Mouse (Mus musculus) frontal cortex, adult 2 months (tissue): ENCODE results near the gene Tcea2. TPM values are rescaled to one million over a fixed set of nuclear protein-coding genes. Genes with fewer than 3 reads are reported as not detected.
A peak's percentile ranks its signal among the peaks of the same experiment; 100 is the strongest.

Source experiments
- DNase-seq, 2 experiments: peaks; one replicate each; pipeline ENCODE4 v3.0.0; 2022; ENCODE audit warnings: low spot score in 1 of 2; ENCODE audit errors: extremely low spot score in 1 of 2
- polyA plus RNA-seq: library from polyadenylated mRNA; depleted of rRNA; stranded (reverse); fragments of >200 nt; gene quantifications from 2 replicates; pipeline ENCODE4 v1.2.3, GENCODE M21; 2012; rRNA removed

Gene Tcea2
- polyA plus RNA-seq, 1 experiment, result 160 TPM

GRCm38 (mm10) chr2:181698241-181698640 is 18.1 kb downstream of the Tcea2 start, which contains the start of gene Lkaaear1:
TSS of gene Lkaaear1 (minus strand) at chr2:181698442.
- no peak for DNase-seq

- DNase-seq, result no peak
These were observed 26.6 kb downstream of the Tcea2 start for GRCm38 (mm10) chr2:181706668-181707067.

- peak; percentile 71 to 76 for DNase-seq
These were observed 33.6 kb downstream of the Tcea2 start for GRCm38 (mm10) chr2:181713749-181714148.

GRCm38 (mm10) chr2:181714903-181715326 is 34.8 kb downstream of the Tcea2 start, which contains the start of gene Oprl1:
TSS of gene Oprl1 (plus strand) at chr2:181715016.
- peak in 1 of 2 experiments; percentile 79 for DNase-seq

- no peak for DNase-seq
These were observed 35.3 kb downstream of the Tcea2 start for GRCm38 (mm10) chr2:181715382-181715781.

- no peak for DNase-seq
These were observed 36.9 kb downstream of the Tcea2 start for GRCm38 (mm10) chr2:181716991-181717390.

- no peak for DNase-seq
These were observed 40.0 kb downstream of the Tcea2 start for GRCm38 (mm10) chr2:181720061-181720460.

- no peak for DNase-seq
These were observed 41.1 kb downstream of the Tcea2 start for GRCm38 (mm10) chr2:181721200-181721599.

GRCm38 (mm10) chr2:181722213-181722612 is 42.1 kb downstream of the Tcea2 start:
- peak in 1 of 2 experiments; percentile 48 for DNase-seq

GRCm38 (mm10) chr2:181727659-181728262 is 47.7 kb downstream of the Tcea2 start:
- no peak for DNase-seq

- DNase-seq, result no peak
These were observed 49.9 kb downstream of the Tcea2 start for GRCm38 (mm10) chr2:181730051-181730450.

Other genes with a start within 250 kb of the Tcea2 start
- gene Zbtb46, start 220.9 kb upstream of the Tcea2 start, polyA plus RNA-seq, result 6.6 and 6.9 TPM in 2 replicates
- gene Abhd16b, start 187.1 kb upstream of the Tcea2 start, polyA plus RNA-seq, result not detected in 2 replicates
- gene Tpd52l2, start 183.2 kb upstream of the Tcea2 start, polyA plus RNA-seq, result 115 and 118 TPM in 2 replicates
- gene Dnajc5, start 159.8 kb upstream of the Tcea2 start, polyA plus RNA-seq, result 139 and 171 TPM in 2 replicates
- 125 and 149 TPM in 2 replicates for gene Uckl1, start 95.4 kb upstream of the Tcea2 start, polyA plus RNA-seq
- 35.7 and 38.0 TPM in 2 replicates for gene Prpf6, start 88.4 kb upstream of the Tcea2 start, polyA plus RNA-seq
- gene Zfp512b, start 87.5 kb upstream of the Tcea2 start, polyA plus RNA-seq, result 76.7 and 101 TPM in 2 replicates
- gene Samd10, start 81.1 kb upstream of the Tcea2 start, polyA plus RNA-seq, result 30.1 and 30.6 TPM in 2 replicates
- gene Gm29797, start 23.3 kb upstream of the Tcea2 start, polyA plus RNA-seq, result not detected in 2 replicates
- 20.4 and 22.5 TPM in 2 replicates for gene Sox18, start 8.7 kb upstream of the Tcea2 start, polyA plus RNA-seq
- gene Rgs19, start 13.7 kb downstream of the Tcea2 start, polyA plus RNA-seq, result 42.6 and 53.6 TPM in 2 replicates
- gene Lkaaear1, start 18.1 kb downstream of the Tcea2 start, polyA plus RNA-seq, result not detected in 2 replicates
- gene Oprl1, start 34.7 kb downstream of the Tcea2 start, polyA plus RNA-seq, result 26.4 and 34.4 TPM in 2 replicates
- 15.6 and 16.9 TPM in 2 replicates for gene Myt1, start 83.0 kb downstream of the Tcea2 start, polyA plus RNA-seq
- gene Pcmtd2, start 157.5 kb downstream of the Tcea2 start, polyA plus RNA-seq, result 74.7 and 88.9 TPM in 2 replicates
- gene Polr3k, start 184.0 kb downstream of the Tcea2 start, polyA plus RNA-seq, result 27.8 and 30.5 TPM in 2 replicates